Mouse (Mus musculus) layer of hippocampus, adult 9-11 months (tissue): ENCODE results near the gene Stxbp3.

Experiments used
- DNase-seq: peaks from one replicate; pipeline ENCODE4 v3.0.0; 2022

Stxbp3 gene

GRCm38 (mm10) chr3:108762597-108763111 lies 77.7 kb downstream of the Stxbp3 start:
- DNase-seq = peak; percentile 61

GRCm38 (mm10) chr3:108759566-108760420 lies 80.5 kb downstream of the Stxbp3 start:
- no peak for DNase-seq

- DNase-seq = no peak
Observed at GRCm38 (mm10) chr3:108757570-108757969, 82.8 kb downstream of the Stxbp3 start.

- no peak for DNase-seq
Observed at GRCm38 (mm10) chr3:108756131-108756530, 84.2 kb downstream of the Stxbp3 start.

- no peak for DNase-seq
Observed at GRCm38 (mm10) chr3:108755542-108755941, 84.8 kb downstream of the Stxbp3 start.

GRCm38 (mm10) chr3:108754541-108754940 lies 85.8 kb downstream of the Stxbp3 start:
- no peak for DNase-seq

GRCm38 (mm10) chr3:108751691-108752090 lies 88.6 kb downstream of the Stxbp3 start:
- no peak for DNase-seq

- no peak for DNase-seq
Observed at GRCm38 (mm10) chr3:108751061-108751460, 89.3 kb downstream of the Stxbp3 start.

GRCm38 (mm10) chr3:108744060-108744459 lies 96.3 kb downstream of the Stxbp3 start:
- no peak for DNase-seq
